Mouse (Mus musculus) bone marrow, adult 2 months (tissue): ENCODE results near the gene Gm13289. TPM values are rescaled to one million over a fixed set of nuclear protein-coding genes. Genes with fewer than 3 reads are reported as not detected.
"Not testable (repeated sequence)": the region's sequence is repeated elsewhere in the genome, so short reads cannot be mapped to it uniquely, and the experiment has no call there.

Experiments
- H3K27ac ChIP-seq: fragments of 200-500 bp; 2 replicates; pipeline ENCODE4 v1.5.1; 2012; ENCODE audit warnings: low read depth, mild to moderate bottlenecking, control low read depth, inconsistent platforms, low read length; ENCODE audit not compliant: control insufficient read depth, poor library complexity, insufficient read depth
- H3K4me1 ChIP-seq: fragments of 200-500 bp; 2 replicates; pipeline ENCODE4 v1.6.1; 2011; ENCODE audit warnings: low read length; ENCODE audit not compliant: control insufficient read depth, insufficient read depth
- H3K4me3 ChIP-seq: fragments of 200-500 bp; replicated peaks from 2 replicates; pipeline ENCODE3; 2011; ENCODE audit warnings: mild to moderate bottlenecking, low read depth, low read length, control low read depth; ENCODE audit not compliant: control insufficient read depth
- CTCF ChIP-seq: fragments of 200-500 bp; IDR thresholded peaks from 2 replicates; pipeline ENCODE4 v1.5.1; 2011; ENCODE audit warnings: low read length, control low read depth; ENCODE audit not compliant: control insufficient read depth, insufficient read depth
- POLR2A ChIP-seq: fragments of 200-500 bp; IDR thresholded peaks from 2 replicates; pipeline ENCODE4 v1.6.1; 2011; ENCODE audit warnings: low read depth, mild to moderate bottlenecking, control low read depth, low read length, borderline replicate concordance; ENCODE audit not compliant: control insufficient read depth
- whole genome bisulfite sequencing: fragments of 180-500 bp; shearing (Covaris S2); methylation state at CpG from one replicate; pipeline ENCODE4 v1.1.7; 2018; 5-methylcytosine and 5-hydroxymethylcytosine counted together
- polyA plus RNA-seq: library from polyadenylated mRNA; stranded (reverse); fragments of >200 nt; gene quantifications from 2 replicates; pipeline ENCODE4 v1.2.4, GENCODE M21; 2011; ENCODE audit warnings: low replicate concordance; ENCODE audit not compliant: missing spikeins, insufficient read depth, insufficient read length

Gene Gm13289
- polyA plus RNA-seq, 1 experiment, result not detected

GRCm38 (mm10) chr4:88757628-88758031 is 19.1 kb upstream of the Gm13289 start:
- WGBS, result 1% methylated on average over 21 of the region's 21 CpGs
- not testable (repeated sequence) for H3K4me1 ChIP-seq
- peak; percentile 70 for TF ChIP-seq CTCF
- Histone ChIP-seq H3K27ac (peak overlapping the region; percentile 92), H3K4me3 (peak overlapping the region; percentile 62)

GRCm38 (mm10) chr4:88758751-88759150 is 18.0 kb upstream of the Gm13289 start:
- H3K4me1 ChIP-seq, H3K27ac ChIP-seq, H3K4me3 ChIP-seq: not testable (repeated sequence)
- 90% methylated on average over 9 of the region's 9 CpGs for WGBS

GRCm38 (mm10) chr4:88759610-88760268 is 17.0 kb upstream of the Gm13289 start, which contains the start of gene Gm13283:
TSS of gene Gm13283 (plus strand) at chr4:88760119.
- H3K4me1 ChIP-seq, H3K4me3 ChIP-seq: not testable (repeated sequence)
- 14% methylated on average over 11 of the region's 14 CpGs for WGBS
- H3K27ac ChIP-seq, result peak within 1 kb of the TSS; percentile 74; the same call in 1 of the 2 replicates

GRCm38 (mm10) chr4:88760431-88760830 is 16.3 kb upstream of the Gm13289 start:
- not testable (repeated sequence) for H3K4me3 ChIP-seq
- peak; percentile 43; the same call in 1 of the 2 replicates for TF ChIP-seq POLR2A

GRCm38 (mm10) chr4:88761776-88762175 is 14.9 kb upstream of the Gm13289 start:
- H3K4me3 ChIP-seq, H3K4me1 ChIP-seq, H3K27ac ChIP-seq: not testable (repeated sequence)
- WGBS, result 71% methylated on average over 6 of the region's 8 CpGs

More at GRCm38 (mm10) chr4:88760431-88760830, 16.3 kb upstream of the Gm13289 start:
- WGBS, result under 1% methylated on average over 28 of the region's 28 CpGs
- H3K4me1 ChIP-seq, result not testable (repeated sequence)
- H3K27ac ChIP-seq, result peak overlapping the region; percentile 74; the same call in 1 of the 2 replicates

GRCm38 (mm10) chr4:88762341-88762740 is 14.4 kb upstream of the Gm13289 start:
- H3K27ac ChIP-seq, H3K4me3 ChIP-seq, H3K4me1 ChIP-seq: not testable (repeated sequence)
- WGBS, result 49% methylated on average over 9 of the region's 9 CpGs

GRCm38 (mm10) chr4:88763384-88764018 is 13.2 kb upstream of the Gm13289 start:
- Histone ChIP-seq H3K4me3 (peak overlapping the region; percentile 31), H3K27ac (peak overlapping the region; percentile 81)
- TF ChIP-seq POLR2A, result peak; percentile 50; the same call in 1 of the 2 replicates
- TF ChIP-seq CTCF, result peak; percentile 8; the same call in 1 of the 2 replicates
- 2% methylated on average over 34 of the region's 42 CpGs for WGBS
- not testable (repeated sequence) for H3K4me1 ChIP-seq

- not testable (repeated sequence) for H3K27ac ChIP-seq
- WGBS, result no CpG with 5 or more reads among the region's 32 CpGs
These were observed 3.2 kb upstream of the Gm13289 start, which contains the start of gene Gm13290 for GRCm38 (mm10) chr4:88773534-88773933. TSS of gene Gm13290 (plus strand) at chr4:88773834.

GRCm38 (mm10) chr4:88779550-88779949 is 2.8 kb downstream of the Gm13289 start, which contains the start of gene Gm13272:
TSS of gene Gm13272 (plus strand) at chr4:88779850.
- not testable (repeated sequence) for H3K4me1 ChIP-seq, H3K27ac ChIP-seq
- no CpG with 5 or more reads among the region's 29 CpGs for WGBS

More at GRCm38 (mm10) chr4:88773534-88773933, 3.2 kb upstream of the Gm13289 start, which contains the start of gene Gm13290:
- H3K4me1 ChIP-seq, H3K4me3 ChIP-seq: not testable (repeated sequence)

GRCm38 (mm10) chr4:88780320-88780719 is 3.6 kb downstream of the Gm13289 start:
- 67% methylated on average over 16 of the region's 18 CpGs for WGBS
- H3K4me1 ChIP-seq, H3K4me3 ChIP-seq, H3K27ac ChIP-seq: not testable (repeated sequence)

More at GRCm38 (mm10) chr4:88779550-88779949, 2.8 kb downstream of the Gm13289 start, which contains the start of gene Gm13272:
- H3K4me3 ChIP-seq, result not testable (repeated sequence)

- 8% methylated on average over 5 of the region's 7 CpGs for WGBS
- H3K27ac ChIP-seq, result peak within 1 kb of the TSS; percentile 69; the same call in 1 of the 2 replicates
- H3K4me1 ChIP-seq, H3K4me3 ChIP-seq: not testable (repeated sequence)
These were observed 5.1 kb downstream of the Gm13289 start, which contains the start of gene Ifnz for GRCm38 (mm10) chr4:88781831-88782230. TSS of gene Ifnz (plus strand) at chr4:88782131.

- H3K4me1 ChIP-seq, H3K4me3 ChIP-seq: not testable (repeated sequence)
- WGBS, result under 1% methylated on average over 16 of the region's 31 CpGs
- peak overlapping the region; percentile 69; the same call in 1 of the 2 replicates for H3K27ac ChIP-seq
These were observed 5.6 kb downstream of the Gm13289 start for GRCm38 (mm10) chr4:88782335-88782734.

GRCm38 (mm10) chr4:88785409-88785808 is 8.7 kb downstream of the Gm13289 start, which contains the start of gene Gm13276:
TSS of gene Gm13276 (plus strand) at chr4:88785709.
- WGBS, result no CpG with 5 or more reads among the region's 27 CpGs
- H3K27ac ChIP-seq, H3K4me1 ChIP-seq, H3K4me3 ChIP-seq: not testable (repeated sequence)
